Mouse (Mus musculus): ENCODE measurements around the gene Adtrp.

The Adtrp gene

GRCm38 (mm10) chr13:41779603-41780180, 67.8 kb downstream of the Adtrp start:
- in situ Hi-C loops (cut with MboI): no loop called here

- in situ Hi-C loops (cut with MboI): no loop called here
These were observed 73.6 kb downstream of the Adtrp start for GRCm38 (mm10) chr13:41773812-41774376.

DNA sequence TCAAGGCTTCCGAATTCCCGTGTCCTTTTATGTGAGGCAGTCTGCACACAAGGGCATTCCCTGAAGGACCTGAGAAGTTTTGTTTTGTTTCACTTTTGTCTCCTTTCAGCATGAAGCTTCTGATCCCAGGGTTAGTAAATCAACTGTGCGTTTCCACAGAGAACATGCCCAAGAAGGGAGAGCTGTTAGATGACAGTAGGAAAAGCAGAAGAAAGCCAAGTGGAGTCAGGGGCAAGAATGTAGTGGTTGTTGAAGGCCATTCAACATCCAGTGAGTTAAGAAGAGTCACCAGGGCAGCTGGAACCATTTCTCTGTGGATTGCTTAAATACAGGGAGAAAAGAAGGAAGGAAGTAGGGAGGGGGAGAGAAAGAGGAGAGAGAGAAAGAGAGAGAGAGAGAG, 76.4 kb downstream of the Adtrp start:
- in situ Hi-C loops (cut with MboI): no loop called here

GRCm38 (mm10) chr13:41767941-41768340, 79.5 kb downstream of the Adtrp start:
- in situ Hi-C loops (cut with MboI): no loop called here

DNA sequence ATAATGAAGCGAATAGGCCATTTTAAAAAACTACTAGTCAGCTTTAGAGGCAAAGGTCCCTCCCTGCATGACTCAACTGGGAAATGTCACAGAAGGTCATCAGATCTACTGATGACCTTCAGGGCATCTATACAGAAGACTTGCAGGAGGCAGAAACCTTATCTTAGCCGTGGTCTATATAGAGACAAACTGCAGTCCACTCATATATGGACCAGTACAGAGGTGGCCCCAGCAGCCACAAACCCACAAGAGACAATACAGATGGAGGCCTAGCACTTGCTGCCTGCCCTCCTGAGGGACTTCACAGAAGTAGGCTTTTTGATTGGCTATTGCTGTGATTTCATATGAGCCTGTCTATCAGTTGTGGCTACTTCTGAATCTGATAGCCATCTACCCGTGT, 85.5 kb downstream of the Adtrp start:
- in situ Hi-C loops (cut with MboI): no loop called here

- in situ Hi-C loops (cut with MboI): no loop called here
These were observed 87.0 kb downstream of the Adtrp start for GRCm38 (mm10) chr13:41760484-41760883.

GRCm38 (mm10) chr13:41758550-41759465, 88.7 kb downstream of the Adtrp start:
- in situ Hi-C loops (cut with MboI): no loop called here

DNA sequence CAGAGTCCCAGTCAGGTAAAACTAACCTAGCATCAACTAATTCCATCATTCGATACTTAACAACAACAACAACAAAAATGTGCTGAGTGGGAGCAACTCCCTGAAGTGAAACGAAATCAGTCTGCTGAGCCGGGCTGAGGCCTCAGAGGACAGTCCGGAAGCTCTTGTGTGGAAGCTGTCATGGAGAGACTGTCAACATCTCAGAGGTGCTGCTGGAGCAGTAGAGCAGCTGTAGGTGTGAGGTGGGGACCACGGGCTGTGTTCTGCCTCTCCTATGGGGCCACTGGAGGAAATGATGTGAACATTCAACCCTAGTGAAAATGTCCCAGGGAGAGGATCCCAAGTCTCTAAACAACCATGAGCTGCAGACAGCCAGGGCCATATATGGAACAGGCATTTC, 94.4 kb downstream of the Adtrp start:
- in situ Hi-C loops (cut with MboI): no loop called here

DNA sequence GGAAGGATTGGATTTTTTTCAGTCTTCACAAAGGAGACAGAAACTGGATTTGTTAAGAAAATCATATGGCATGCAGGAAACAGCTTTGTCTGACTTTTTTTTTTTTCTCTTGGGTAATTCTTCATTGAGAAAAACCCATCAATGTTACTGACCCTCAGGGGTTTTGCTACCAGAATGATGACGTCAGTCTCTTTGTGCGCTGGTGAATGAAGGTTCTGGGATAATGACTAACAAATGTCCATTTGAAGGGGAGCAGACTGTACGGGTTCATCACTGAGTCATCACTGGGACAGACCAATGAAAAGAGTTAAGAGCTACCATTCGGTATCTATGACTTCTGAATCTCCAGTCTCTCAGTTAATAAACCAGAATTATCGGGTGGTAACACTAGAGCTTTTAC, 97.0 kb downstream of the Adtrp start:
- in situ Hi-C loops (cut with MboI): no loop called here

DNA sequence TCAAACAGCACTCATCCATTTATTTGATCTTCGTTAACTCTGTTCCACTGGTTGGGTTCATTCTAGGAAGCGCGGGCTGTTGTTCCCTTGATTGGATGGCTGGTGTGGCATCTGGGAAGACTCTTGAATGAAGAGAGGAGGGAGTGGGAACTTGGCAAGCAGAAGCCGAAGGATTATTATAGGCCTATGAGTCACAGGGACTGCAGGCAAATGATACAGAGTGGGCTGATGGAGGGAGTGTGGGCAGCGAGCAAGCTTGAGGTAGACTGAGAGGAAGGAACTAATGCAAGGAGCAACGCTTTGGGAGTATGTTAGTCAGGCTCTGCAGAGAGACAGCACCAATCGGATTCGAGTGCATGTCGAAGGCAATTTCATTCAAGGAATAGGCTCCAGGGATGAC, 98.6 kb downstream of the Adtrp start:
- in situ Hi-C loops (cut with MboI): no loop called here

- in situ Hi-C loops (cut with MboI): no loop called here
These were observed 99.8 kb downstream of the Adtrp start for GRCm38 (mm10) chr13:41747691-41748090.

DNA sequence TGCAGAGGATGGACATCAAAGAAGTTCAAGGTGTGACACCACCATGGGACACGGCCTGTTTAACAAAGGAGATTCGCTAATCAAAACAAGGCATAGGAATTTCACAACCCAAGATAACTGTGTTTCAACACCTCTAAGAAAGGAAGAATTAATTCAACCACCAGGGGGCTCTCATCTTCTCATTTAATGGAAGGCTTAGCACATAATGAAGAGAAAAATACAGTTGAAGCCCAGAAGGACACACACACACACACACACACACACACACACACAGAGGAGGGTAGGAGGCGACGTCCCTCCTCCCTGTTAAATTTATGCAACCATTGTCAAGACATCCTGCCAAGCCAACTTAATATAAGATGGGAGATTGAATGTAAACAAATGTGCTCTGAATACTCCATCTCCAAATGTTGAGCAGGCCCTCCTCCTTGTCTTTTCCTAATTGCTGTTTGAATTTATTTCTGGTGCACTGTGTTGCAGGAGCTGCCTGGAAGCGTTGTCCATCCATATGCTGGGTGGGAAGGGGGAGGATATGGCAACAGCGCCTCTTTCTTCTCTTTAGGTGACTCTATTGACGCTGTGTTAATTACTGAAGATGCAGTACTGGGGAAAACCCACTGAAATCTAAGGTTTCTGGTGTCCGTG, 100.4 kb downstream of the Adtrp start:
- in situ Hi-C loops (cut with MboI): no loop called here

- in situ Hi-C loops (cut with MboI): no loop called here
These were observed 106.9 kb downstream of the Adtrp start for GRCm38 (mm10) chr13:41740456-41741085.

DNA sequence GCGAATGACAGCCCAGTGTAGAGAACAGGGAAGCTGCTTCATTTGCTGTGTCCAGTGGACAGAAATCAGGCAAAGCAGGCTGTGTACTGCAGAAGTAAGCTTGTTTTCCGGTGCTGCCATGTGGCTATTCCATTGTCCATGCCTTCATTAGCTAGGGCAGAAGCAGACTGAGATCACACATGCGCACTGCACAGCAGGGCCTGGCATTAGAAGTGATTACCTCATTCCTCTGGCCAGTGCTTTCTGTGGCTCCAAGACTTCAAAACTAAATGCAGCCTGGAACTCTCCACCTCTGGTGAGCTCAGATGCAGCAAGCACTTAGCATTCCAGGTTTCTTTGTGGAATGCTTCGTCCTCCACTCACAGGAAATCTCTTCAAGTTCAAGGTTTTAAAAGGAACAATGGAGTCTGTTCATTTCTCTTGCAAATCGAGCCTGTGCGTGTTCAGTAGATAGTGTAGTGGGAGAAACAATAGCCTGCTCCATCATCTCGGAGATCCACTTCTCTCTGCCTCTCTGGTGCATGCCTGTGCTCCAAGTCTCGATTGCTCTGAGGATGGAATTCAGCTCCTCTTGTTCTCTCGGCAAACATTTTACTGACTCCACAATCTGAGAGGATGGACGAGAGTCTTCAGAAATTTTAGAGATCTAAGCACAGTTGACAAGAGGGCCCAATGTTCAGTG, 109.7 kb downstream of the Adtrp start:
- in situ Hi-C loops (cut with MboI): no loop called here

DNA sequence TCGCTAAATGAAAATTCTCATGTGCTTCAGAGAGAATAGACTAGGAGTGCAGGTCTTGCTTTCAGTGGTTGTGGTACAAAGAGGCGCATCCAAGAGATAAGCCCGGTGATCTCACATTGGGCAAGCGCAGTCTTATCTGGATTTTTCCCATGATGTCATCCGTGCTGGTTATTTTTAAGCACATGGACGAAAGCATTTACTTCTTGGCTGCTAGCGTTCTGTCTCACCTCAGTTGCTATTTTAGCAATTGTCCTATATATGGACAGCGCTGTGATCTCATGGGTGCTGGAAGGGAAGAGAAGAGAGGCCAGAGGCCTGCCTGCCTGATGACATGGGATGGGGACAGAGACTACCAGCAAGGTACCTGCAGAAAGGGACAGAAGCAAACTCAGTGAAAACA, 117.8 kb downstream of the Adtrp start:
- in situ Hi-C loops (cut with MboI): no loop called here

GRCm38 (mm10) chr13:41727803-41728202, 119.7 kb downstream of the Adtrp start:
- in situ Hi-C loops (cut with MboI): no loop called here

GRCm38 (mm10) chr13:41719331-41719730, 128.2 kb downstream of the Adtrp start:
- in situ Hi-C loops (cut with MboI): no loop called here

- in situ Hi-C loops (cut with MboI): no loop called here
These were observed 129.4 kb downstream of the Adtrp start for GRCm38 (mm10) chr13:41718051-41718450.

Measured in mature B cell (primary cell).